Mouse (Mus musculus): Measurements from ENCODE around the gene Krt10. TPM values are rescaled to one million over a fixed set of nuclear protein-coding genes. Genes with fewer than 3 reads are reported as not detected.

Gene Krt10
- polyA plus RNA-seq, 1 experiment = 1.8 TPM

DNA sequence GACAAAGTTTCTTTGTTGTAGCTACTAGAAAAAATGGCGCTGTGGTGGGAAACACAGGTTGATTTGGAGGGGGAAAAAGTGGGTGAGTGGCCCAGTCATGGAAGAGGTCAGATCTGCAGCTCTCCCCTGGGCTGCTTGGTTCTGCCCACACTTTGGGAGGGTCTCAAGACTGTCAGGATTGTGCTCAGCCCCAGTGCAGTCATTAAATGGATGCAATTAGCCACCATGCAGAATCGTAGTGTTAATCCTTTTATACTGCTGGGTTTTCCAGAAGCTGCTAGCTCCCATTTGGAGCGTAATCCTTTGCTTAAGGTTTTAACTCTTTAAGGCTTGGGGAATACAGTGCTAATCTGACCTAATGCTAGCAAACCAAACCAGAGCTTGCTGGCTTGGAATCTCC lies 6.9 kb upstream of the Krt10 start:
- TF ChIP-seq CTCF (IDR thresholded peaks at IDR 0.05; ENCODE audit: control insufficient read depth, insufficient read depth, insufficient replicate concordance, low read depth, low read length) (no peak), POLR2A (IDR thresholded peaks at IDR 0.05; ENCODE audit: control insufficient read depth, low read depth, low read length) (no peak)
- Histone ChIP-seq H3K36me3 (ENCODE audit: control insufficient read depth, insufficient read depth, low read length) (no peaks in the 10 kb centered on the region), H3K4me1 (ENCODE audit: control insufficient read depth, insufficient read depth, low read length) (no peaks in the 10 kb centered on the region), H3K4me3 (ENCODE audit: control insufficient read depth, low read depth, low read length) (no peak overlapping the region), H3K27me3 (ENCODE audit: control insufficient read depth, insufficient read depth, low read length) (no peaks in the 10 kb centered on the region), H3K27ac (ENCODE audit: control insufficient read depth, insufficient read depth, low read depth, low read length) (no peak overlapping the region)

DNA sequence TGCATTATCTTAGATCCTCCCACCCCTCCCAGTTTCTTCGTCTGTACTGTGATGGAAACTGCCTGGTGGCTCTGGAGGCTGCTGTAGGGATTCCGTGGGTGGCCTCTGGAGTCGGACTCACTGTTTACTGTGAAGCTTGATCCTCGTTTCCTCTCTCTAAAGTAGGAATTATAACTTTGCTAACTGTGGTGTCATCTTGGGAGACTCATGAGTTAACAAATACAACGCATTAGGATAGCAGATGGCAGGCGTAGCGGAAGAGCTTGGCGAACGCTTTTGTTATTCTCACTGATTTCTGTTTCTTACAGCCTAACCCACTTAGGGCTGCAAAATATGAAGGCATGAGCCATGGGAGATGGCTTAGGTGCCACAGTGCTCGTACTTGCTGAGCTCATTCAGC lies 3.3 kb upstream of the Krt10 start:
- no peaks in the 10 kb centered on the region for H3K27me3 ChIP-seq (ENCODE audit: control insufficient read depth, insufficient read depth, low read length)
- no peak overlapping the region for H3K27ac ChIP-seq (ENCODE audit: control insufficient read depth, insufficient read depth, low read depth, low read length)
- no peak overlapping the region for H3K4me3 ChIP-seq (ENCODE audit: control insufficient read depth, low read depth, low read length)
- no peaks in the 10 kb centered on the region for H3K4me1 ChIP-seq (ENCODE audit: control insufficient read depth, insufficient read depth, low read length)
- H3K36me3 ChIP-seq (ENCODE audit: control insufficient read depth, insufficient read depth, low read length) = no peaks in the 10 kb centered on the region
- TF ChIP-seq POLR2A (IDR thresholded peaks at IDR 0.05; ENCODE audit: control insufficient read depth, low read depth, low read length) (no peak), CTCF (IDR thresholded peaks at IDR 0.05; ENCODE audit: control insufficient read depth, insufficient read depth, insufficient replicate concordance, low read depth, low read length) (no peak)

DNA sequence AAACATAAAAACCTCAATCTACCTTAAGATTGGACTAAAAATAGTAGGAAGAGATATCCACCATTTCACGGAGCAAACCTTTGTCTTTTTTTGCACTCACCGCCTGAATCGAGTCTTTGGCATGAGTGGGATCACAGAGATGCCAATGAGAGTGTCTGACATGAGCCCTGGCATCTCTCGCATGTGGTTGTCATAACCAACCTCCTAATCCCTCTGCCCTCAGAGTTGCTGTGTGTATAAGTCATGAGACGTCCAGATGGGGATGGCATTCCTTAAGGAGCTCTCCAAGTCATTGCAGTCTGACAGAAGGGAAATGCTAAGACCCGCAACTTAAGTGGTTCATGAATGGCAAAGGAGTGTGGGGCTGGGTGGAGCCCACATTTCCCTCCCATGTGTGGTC lies 2.2 kb upstream of the Krt10 start:
- TF ChIP-seq POLR2A (IDR thresholded peaks at IDR 0.05; ENCODE audit: control insufficient read depth, low read depth, low read length) (no peak), CTCF (IDR thresholded peaks at IDR 0.05; ENCODE audit: control insufficient read depth, insufficient read depth, insufficient replicate concordance, low read depth, low read length) (no peak)
- H3K36me3 ChIP-seq (ENCODE audit: control insufficient read depth, insufficient read depth, low read length) = no peaks in the 10 kb centered on the region
- no peak overlapping the region for H3K27ac ChIP-seq (ENCODE audit: control insufficient read depth, insufficient read depth, low read depth, low read length)
- no peak overlapping the region for H3K4me3 ChIP-seq (ENCODE audit: control insufficient read depth, low read depth, low read length)
- no peaks in the 10 kb centered on the region for H3K27me3 ChIP-seq (ENCODE audit: control insufficient read depth, insufficient read depth, low read length)
- H3K4me1 ChIP-seq (ENCODE audit: control insufficient read depth, insufficient read depth, low read length) = no peaks in the 10 kb centered on the region; the same call in 1 of the 2 replicates

DNA sequence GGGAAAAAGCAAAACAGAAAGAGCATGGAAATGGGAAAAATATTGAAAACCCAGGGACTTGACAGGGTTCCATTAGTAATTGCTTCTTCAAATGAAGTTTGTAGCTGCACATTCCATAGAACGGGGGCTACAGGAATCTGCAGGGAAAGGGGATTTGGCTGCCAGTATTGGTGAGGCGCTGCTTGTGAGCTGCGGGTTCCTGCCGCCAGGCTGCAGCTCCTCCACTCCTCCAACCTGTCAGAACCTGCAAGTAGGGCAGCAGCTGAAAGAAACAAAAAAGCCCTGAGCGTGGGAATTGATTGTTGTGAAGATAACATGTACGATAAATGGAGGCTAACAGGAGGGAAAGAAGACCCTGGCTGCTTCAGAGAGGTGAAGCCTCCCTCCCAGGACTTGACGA lies 1.7 kb upstream of the Krt10 start:
- Histone ChIP-seq H3K4me1 (ENCODE audit: control insufficient read depth, insufficient read depth, low read length) (no peaks in the 10 kb centered on the region; the same call in 1 of the 2 replicates), H3K27ac (ENCODE audit: control insufficient read depth, insufficient read depth, low read depth, low read length) (no peak overlapping the region), H3K4me3 (ENCODE audit: control insufficient read depth, low read depth, low read length) (no peak overlapping the region), H3K36me3 (ENCODE audit: control insufficient read depth, insufficient read depth, low read length) (no peaks in the 10 kb centered on the region), H3K27me3 (ENCODE audit: control insufficient read depth, insufficient read depth, low read length) (no peaks in the 10 kb centered on the region)
- TF ChIP-seq CTCF (IDR thresholded peaks at IDR 0.05; ENCODE audit: control insufficient read depth, insufficient read depth, insufficient replicate concordance, low read depth, low read length) (no peak), POLR2A (IDR thresholded peaks at IDR 0.05; ENCODE audit: control insufficient read depth, low read depth, low read length) (no peak)

DNA sequence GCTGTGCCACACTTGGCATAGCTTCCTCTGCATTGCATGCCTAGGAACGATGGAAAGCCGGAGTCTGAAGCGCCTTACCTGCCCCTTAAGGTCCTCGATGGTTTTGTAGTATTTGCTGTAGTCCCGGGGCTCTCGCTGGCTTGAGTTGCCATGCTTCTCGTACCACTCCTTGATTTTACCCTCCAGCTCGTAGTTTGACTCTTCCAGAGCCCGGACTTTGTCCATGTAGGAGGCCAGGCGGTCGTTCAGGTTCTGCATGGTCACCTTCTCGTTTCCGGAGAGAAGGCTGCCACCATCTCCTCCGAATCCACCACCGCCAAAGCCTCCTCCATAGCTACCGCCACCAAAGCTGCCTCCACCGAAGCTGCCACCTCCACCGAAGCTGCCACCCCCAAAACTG lies 503 bp downstream of the Krt10 start:
- TF ChIP-seq CTCF (IDR thresholded peaks at IDR 0.05; ENCODE audit: control insufficient read depth, insufficient read depth, insufficient replicate concordance, low read depth, low read length) = no peak
- no peak for TF ChIP-seq POLR2A (IDR thresholded peaks at IDR 0.05; ENCODE audit: control insufficient read depth, low read depth, low read length)
- Histone ChIP-seq H3K27ac (ENCODE audit: control insufficient read depth, insufficient read depth, low read depth, low read length) (no peak overlapping the region), H3K4me1 (ENCODE audit: control insufficient read depth, insufficient read depth, low read length) (no peaks in the 10 kb centered on the region; the same call in 1 of the 2 replicates), H3K36me3 (ENCODE audit: control insufficient read depth, insufficient read depth, low read length) (no peaks in the 10 kb centered on the region), H3K4me3 (ENCODE audit: control insufficient read depth, low read depth, low read length) (no peak overlapping the region), H3K27me3 (ENCODE audit: control insufficient read depth, insufficient read depth, low read length) (no peaks in the 10 kb centered on the region)

DNA sequence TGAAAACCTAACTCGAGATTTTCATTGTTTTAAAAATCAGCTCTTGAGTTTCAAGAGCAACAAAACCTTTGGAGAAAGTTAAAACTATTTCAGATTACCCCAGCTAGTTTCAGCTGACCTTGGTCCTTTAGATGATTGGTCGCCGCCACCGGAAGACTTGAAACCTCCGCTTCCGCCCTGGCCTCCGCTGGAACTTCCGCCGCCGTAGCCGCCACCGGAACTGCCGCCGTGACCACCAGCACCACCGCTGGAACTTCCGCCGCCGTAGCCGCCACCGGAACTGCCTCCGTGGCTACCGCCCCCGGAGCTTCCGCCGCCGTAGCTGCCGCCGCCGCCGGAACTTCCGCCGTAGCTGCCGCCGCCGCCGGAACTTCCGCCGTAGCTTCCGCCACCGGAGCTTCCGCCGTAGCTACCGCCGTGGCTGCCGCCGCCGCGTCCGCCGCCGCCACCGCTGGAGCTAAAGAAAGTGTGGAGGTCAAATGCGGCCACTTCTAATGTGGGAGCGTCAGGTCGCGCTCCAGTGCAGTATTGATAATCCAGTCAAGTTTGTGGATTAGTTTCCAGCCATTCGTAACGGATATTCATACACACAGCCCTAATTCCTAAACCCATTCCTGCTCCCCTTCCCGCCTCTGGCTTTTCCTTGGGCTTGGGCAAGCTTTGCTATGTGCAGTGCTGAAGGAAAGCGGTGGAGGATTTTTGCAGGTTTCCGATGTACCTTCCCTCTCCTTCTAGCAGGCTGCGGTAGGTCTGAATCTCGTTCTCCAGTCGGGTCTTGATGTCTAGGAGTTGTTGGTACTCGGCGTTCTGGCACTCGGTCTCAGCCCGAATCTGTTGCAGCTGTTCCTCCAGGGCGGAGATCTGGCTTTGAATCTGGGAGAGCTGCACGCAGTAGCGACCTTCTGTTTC lies 3.1 kb downstream of the Krt10 start:
- peak; percentile 80 for TF ChIP-seq POLR2A (IDR thresholded peaks at IDR 0.05; ENCODE audit: control insufficient read depth, low read depth, low read length)
- TF ChIP-seq CTCF (IDR thresholded peaks at IDR 0.05; ENCODE audit: control insufficient read depth, insufficient read depth, insufficient replicate concordance, low read depth, low read length) = no peak
- Histone ChIP-seq H3K27ac (ENCODE audit: control insufficient read depth, insufficient read depth, low read depth, low read length) (peak overlapping the region; percentile 96), H3K36me3 (ENCODE audit: control insufficient read depth, insufficient read depth, low read length) (no peaks in the 10 kb centered on the region), H3K4me3 (ENCODE audit: control insufficient read depth, low read depth, low read length) (peak overlapping the region; percentile 94), H3K27me3 (ENCODE audit: control insufficient read depth, insufficient read depth, low read length) (no peaks in the 10 kb centered on the region), H3K4me1 (ENCODE audit: control insufficient read depth, insufficient read depth, low read length) (no peaks in the 10 kb centered on the region; the same call in 1 of the 2 replicates)

DNA sequence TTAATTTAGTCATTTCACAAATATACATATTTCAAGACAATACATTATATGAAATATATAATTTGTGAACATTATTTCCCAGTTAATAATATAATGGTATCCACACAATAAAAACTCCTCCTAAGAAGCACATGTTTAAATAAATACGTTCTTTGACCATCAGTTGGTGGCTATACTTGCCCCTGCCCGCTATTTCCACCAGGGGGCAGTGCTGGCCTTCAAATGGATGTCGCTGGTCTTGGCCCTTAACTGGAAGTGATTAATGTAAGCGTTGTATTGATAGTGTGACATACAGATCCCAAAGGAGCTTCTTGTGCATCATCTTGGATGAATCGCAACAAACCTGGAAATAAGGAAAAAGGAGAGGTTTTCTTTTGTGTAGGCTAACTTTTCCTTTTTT lies 9.6 kb downstream of the Krt10 start:
- Histone ChIP-seq H3K4me1 (ENCODE audit: control insufficient read depth, insufficient read depth, low read length) (peaks cover 2% of the 10 kb centered on the region), H3K36me3 (ENCODE audit: control insufficient read depth, insufficient read depth, low read length) (no peaks in the 10 kb centered on the region), H3K4me3 (ENCODE audit: control insufficient read depth, low read depth, low read length) (no peak overlapping the region), H3K27ac (ENCODE audit: control insufficient read depth, insufficient read depth, low read depth, low read length) (no peak overlapping the region), H3K27me3 (ENCODE audit: control insufficient read depth, insufficient read depth, low read length) (no peaks in the 10 kb centered on the region)
- peak; percentile 83; the same call in 1 of the 2 replicates for TF ChIP-seq CTCF (IDR thresholded peaks at IDR 0.05; ENCODE audit: control insufficient read depth, insufficient read depth, insufficient replicate concordance, low read depth, low read length)
- no peak for TF ChIP-seq POLR2A (IDR thresholded peaks at IDR 0.05; ENCODE audit: control insufficient read depth, low read depth, low read length)
